Mouse (Mus musculus): ENCODE results near the gene Parm1.

Gene Parm1

GRCm38 (mm10) chr5:91566591-91566990 lies 49.2 kb downstream of the Parm1 start:
- in situ Hi-C loops (cut with MboI; ENCODE audit: low sequenced_read_pairs), result no loop called here

DNA sequence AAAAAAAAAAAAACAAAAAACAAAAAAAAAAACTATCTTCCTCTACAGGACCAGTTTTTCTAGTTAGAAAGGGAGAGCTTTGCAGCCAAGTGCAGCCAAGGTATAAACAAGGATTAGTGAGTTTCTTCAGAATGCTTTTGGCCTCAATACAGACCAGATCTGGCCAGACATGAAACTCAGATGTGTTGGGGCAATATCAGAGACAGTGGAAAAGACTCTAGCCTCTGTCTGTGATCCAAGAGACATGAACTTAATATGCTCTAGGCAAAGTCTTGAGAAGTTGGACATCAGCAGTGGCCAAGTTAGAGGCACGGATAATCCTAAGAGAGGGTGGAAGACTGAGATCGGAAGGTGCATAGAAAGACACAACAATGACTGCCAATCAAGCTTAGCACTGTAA lies 56.8 kb downstream of the Parm1 start:
- in situ Hi-C loops (cut with MboI; ENCODE audit: low sequenced_read_pairs), result no loop called here

DNA sequence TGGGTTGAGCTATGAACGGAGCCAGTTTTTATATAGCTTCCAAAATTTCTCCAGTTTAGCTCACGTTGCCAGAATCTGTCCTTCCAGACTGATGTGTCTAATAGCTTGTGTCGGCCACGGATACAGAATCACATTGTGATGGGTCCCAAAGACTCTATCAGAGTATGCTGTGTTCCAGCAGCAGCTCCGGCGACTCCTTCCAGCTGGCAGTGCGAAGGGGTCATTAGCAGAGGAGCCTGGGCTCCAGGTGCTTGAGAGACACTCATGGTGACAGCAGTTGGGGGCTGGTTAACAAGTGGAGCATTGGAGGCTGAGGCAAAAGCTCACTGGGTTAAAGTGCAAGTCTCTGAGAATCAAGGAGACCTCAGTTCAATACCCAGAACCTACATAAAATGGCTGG lies 61.5 kb downstream of the Parm1 start:
- in situ Hi-C loops (cut with MboI; ENCODE audit: low sequenced_read_pairs), result no loop called here

DNA sequence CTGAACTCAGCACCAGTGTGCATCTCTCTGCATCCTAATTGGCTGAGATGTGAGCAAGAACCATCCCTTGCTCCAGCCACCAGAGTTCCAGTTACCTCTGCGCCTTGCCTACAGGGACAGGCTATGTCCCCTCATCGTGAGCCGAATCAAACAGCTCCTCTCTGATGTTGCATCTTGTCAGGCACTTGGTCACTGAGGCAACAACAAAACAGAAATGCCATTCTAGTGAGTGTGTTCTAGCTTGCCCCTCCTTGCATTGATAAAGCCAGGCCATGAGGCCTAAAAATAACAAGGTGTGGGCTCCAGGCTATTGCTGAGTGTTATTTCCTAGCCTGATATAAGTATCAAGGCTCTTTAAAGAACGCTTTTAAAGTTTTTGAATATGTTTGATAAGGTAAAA lies 64.4 kb downstream of the Parm1 start:
- in situ Hi-C loops (cut with MboI; ENCODE audit: low sequenced_read_pairs), result no loop called here

DNA sequence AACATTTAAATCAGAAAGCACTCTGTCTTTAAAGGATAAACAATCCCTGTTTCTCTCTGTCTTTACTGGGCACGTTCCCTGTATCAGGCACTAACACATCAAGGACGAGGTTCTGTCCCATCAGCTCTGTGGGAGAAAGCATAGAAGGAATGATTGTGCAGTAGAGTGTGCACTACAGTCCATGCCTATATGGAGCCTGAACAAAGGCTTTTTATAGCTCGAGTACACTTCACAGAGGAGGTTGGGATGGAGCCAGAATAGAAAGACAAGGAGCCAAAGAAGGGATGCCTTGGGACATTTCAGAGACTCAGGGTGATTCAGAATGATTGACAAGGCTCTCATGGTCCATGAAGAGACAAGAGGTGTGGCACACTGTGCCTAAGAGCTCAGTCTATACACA lies 68.8 kb downstream of the Parm1 start:
- in situ Hi-C loops (cut with MboI; ENCODE audit: low sequenced_read_pairs), result no loop called here

GRCm38 (mm10) chr5:91594083-91594482 lies 76.7 kb downstream of the Parm1 start:
- in situ Hi-C loops (cut with MboI; ENCODE audit: low sequenced_read_pairs), result no loop called here

- in situ Hi-C loops (cut with MboI; ENCODE audit: low sequenced_read_pairs), result no loop called here
Observed at GRCm38 (mm10) chr5:91597216-91597615, 79.8 kb downstream of the Parm1 start.

GRCm38 (mm10) chr5:91599801-91600200 lies 82.4 kb downstream of the Parm1 start:
- in situ Hi-C loops (cut with MboI; ENCODE audit: low sequenced_read_pairs), result no loop called here

DNA sequence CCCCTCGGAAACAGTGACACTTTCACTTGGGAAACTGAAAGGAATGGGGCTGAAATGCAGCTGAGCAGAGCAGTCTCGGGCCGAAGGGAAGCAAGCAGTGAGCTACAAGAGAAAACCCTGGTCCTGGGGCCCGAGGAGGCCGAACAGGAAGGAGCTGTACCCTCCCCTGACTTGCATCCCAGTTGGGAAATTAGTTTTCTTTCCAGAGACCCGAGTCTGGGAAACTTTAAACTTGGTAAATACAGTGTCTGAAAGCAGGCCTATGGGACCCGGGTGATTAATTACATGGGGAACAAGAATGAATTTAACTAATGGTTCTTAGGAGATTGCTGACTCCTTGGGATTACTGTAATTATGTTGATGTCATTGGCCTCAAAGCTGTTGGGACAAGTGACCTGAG lies 85.9 kb downstream of the Parm1 start:
- in situ Hi-C loops (cut with MboI; ENCODE audit: low sequenced_read_pairs), result no loop called here

- in situ Hi-C loops (cut with MboI; ENCODE audit: low sequenced_read_pairs), result no loop called here
Observed at GRCm38 (mm10) chr5:91603787-91604439, 86.5 kb downstream of the Parm1 start.

DNA sequence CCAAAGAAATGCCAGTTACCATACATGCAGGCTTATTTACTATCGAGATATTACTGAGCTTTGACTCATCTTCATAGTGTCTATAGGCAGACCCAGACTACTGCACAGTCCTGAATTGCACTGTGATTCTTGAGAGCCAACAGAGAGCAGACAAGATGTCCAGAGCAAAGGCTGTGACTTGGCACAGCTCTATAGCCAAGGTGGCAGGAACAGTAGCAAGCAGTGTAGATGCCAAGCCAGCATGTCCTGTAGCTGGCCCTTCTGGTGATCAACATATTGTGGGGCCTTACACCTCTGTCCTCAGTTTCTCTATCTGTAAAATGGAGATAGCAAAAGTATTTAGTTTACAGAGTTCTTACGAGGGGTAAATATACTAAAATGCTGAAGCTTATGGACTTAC lies 89.8 kb downstream of the Parm1 start:
- in situ Hi-C loops (cut with MboI; ENCODE audit: low sequenced_read_pairs), result no loop called here

GRCm38 (mm10) chr5:91607841-91608240 lies 90.4 kb downstream of the Parm1 start:
- in situ Hi-C loops (cut with MboI; ENCODE audit: low sequenced_read_pairs), result no loop called here

- in situ Hi-C loops (cut with MboI; ENCODE audit: low sequenced_read_pairs), result no loop called here
Observed at GRCm38 (mm10) chr5:91609041-91609440, 91.6 kb downstream of the Parm1 start.

DNA sequence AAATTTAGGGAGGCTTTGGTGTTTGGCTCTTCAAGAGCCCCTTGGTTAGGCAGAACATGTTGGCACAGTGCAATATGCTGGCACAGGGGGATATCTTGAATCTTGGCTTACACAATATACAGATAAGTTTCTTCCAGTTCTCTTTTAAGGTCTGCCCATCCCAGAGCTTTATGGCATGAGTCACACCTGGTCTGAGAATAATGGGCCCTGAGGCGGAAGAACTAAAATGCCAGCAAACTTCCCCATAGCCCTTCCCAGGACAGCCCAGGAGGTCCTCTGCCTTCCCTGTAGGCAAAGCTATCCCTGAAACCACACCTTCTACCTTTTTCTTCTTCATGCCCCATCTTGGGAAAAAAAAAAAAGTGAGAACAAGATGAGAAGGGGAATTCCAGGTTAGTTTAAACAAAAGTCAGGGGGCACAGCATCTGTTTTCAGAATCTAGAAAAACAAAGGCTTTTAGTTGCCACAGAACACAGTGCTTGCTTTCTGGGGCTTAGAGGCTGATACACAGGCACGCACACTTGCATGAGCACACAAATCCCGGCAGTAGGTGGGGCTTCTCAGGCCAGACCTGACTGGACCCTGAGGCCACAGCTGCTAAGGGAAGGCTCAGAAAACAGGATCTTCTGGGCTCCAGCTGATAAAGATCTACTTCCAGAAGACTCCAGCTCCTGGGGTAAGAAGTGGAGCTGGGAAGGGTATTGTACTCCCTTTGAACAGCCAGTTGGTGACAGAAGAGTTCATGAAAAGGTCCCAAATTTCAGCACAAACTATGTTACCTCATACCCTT lies 92.3 kb downstream of the Parm1 start:
- in situ Hi-C loops (cut with MboI; ENCODE audit: low sequenced_read_pairs), result no loop called here

- in situ Hi-C loops (cut with MboI; ENCODE audit: low sequenced_read_pairs), result no loop called here
Observed at GRCm38 (mm10) chr5:91610499-91610898, 93.1 kb downstream of the Parm1 start.

- in situ Hi-C loops (cut with MboI; ENCODE audit: low sequenced_read_pairs), result no loop called here
Observed at GRCm38 (mm10) chr5:91611589-91611988, 94.2 kb downstream of the Parm1 start.

- in situ Hi-C loops (cut with MboI; ENCODE audit: low sequenced_read_pairs), result no loop called here
Observed at GRCm38 (mm10) chr5:91617331-91618233, 100.2 kb downstream of the Parm1 start.

DNA sequence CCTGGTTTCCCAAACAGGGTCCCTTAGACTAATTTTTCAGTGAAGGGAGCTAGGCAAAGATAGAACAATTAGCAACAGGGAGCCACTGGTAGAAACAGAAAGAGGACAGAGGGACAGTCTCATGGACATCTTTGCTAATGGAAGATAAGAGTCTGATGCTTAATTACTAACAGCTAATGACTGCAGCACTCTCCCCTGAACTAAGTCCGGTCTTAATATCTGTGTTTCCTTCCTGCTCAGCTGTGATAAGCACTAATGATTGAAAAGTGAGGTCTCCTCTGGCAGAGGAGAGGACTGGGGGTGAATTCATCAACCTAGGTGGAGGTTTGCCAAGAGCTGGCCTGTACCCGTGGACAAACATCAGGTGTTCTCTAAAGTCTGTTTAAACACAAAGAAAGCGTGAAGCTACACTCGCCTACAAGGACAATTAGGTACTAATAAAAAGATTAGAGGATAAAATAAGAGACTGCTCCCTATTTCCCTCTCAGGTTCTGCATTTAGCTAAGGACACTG lies 101.3 kb downstream of the Parm1 start:
- in situ Hi-C loops (cut with MboI; ENCODE audit: low sequenced_read_pairs), result no loop called here

GRCm38 (mm10) chr5:91621197-91621596 lies 103.8 kb downstream of the Parm1 start:
- in situ Hi-C loops (cut with MboI; ENCODE audit: low sequenced_read_pairs), result no loop called here

GRCm38 (mm10) chr5:91626823-91627222 lies 109.4 kb downstream of the Parm1 start:
- in situ Hi-C loops (cut with MboI; ENCODE audit: low sequenced_read_pairs), result no loop called here

DNA sequence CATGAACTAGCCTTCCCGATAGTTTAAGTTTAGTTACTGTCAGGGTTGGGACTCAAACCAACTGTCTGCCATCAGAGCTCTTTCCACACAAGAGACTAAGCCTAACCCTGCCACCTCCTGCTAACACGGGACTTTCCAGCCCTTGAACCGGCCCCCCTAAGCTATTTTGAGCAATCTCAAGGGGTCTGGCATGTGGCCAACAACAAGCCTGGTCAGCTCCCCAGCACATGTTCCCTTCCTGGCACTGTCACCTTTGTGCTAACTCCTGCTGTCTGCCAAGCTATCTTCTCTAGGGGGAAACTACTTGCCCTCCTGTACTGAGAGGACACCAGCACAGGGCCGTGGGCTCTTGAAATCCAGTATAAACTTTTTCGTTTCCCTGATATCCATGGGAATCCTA lies 112.1 kb downstream of the Parm1 start:
- in situ Hi-C loops (cut with MboI; ENCODE audit: low sequenced_read_pairs), result no loop called here
